Mouse (Mus musculus): Measurements from ENCODE around the gene Atxn1. TPM values are rescaled to one million over a fixed set of nuclear protein-coding genes. Genes with fewer than 3 reads are reported as not detected.

Atxn1 gene
- total RNA-seq, 2 experiments from 2014 or later, result 126 to 156 TPM

GRCm38 (mm10) chr13:45859081-45859709 is 105.6 kb downstream of the Atxn1 start:
- DNase-seq, result no peak

GRCm38 (mm10) chr13:45857416-45857815 is 107.4 kb downstream of the Atxn1 start:
- no peak for DNase-seq

GRCm38 (mm10) chr13:45854531-45854930 is 110.3 kb downstream of the Atxn1 start:
- DNase-seq, result no peak

GRCm38 (mm10) chr13:45853691-45854090 is 111.1 kb downstream of the Atxn1 start:
- no peak for DNase-seq

GRCm38 (mm10) chr13:45852288-45852687 is 112.5 kb downstream of the Atxn1 start:
- DNase-seq, result no peak

- no peak for DNase-seq
Measured at GRCm38 (mm10) chr13:45851746-45852145, 113.1 kb downstream of the Atxn1 start.

GRCm38 (mm10) chr13:45851156-45851555 is 113.7 kb downstream of the Atxn1 start:
- DNase-seq, result no peak

- DNase-seq, result no peak
Measured at GRCm38 (mm10) chr13:45850181-45850974, 114.4 kb downstream of the Atxn1 start.

GRCm38 (mm10) chr13:45849145-45850023 is 115.4 kb downstream of the Atxn1 start:
- DNase-seq, result no peak

GRCm38 (mm10) chr13:45842511-45843055 is 122.2 kb downstream of the Atxn1 start:
- DNase-seq, result no peak

GRCm38 (mm10) chr13:45839901-45840300 is 124.9 kb downstream of the Atxn1 start:
- no peak for DNase-seq

- no peak for DNase-seq
Measured at GRCm38 (mm10) chr13:45837609-45838220, 127.1 kb downstream of the Atxn1 start.

- no peak for DNase-seq
Measured at GRCm38 (mm10) chr13:45836377-45837054, 128.3 kb downstream of the Atxn1 start.

- no peak for DNase-seq
Measured at GRCm38 (mm10) chr13:45834300-45834699, 130.5 kb downstream of the Atxn1 start.

- DNase-seq, result no peak
Measured at GRCm38 (mm10) chr13:45832695-45833350, 132.0 kb downstream of the Atxn1 start.

GRCm38 (mm10) chr13:45829341-45829936 is 135.4 kb downstream of the Atxn1 start:
- no peak for DNase-seq

- no peak for DNase-seq
Measured at GRCm38 (mm10) chr13:45828035-45828434, 136.8 kb downstream of the Atxn1 start.

GRCm38 (mm10) chr13:45827619-45828018 is 137.2 kb downstream of the Atxn1 start:
- DNase-seq, result no peak

- no peak for DNase-seq
Measured at GRCm38 (mm10) chr13:45827046-45827596, 137.7 kb downstream of the Atxn1 start.

GRCm38 (mm10) chr13:45822491-45822829 is 142.3 kb downstream of the Atxn1 start:
- no peak for DNase-seq
